Mouse (Mus musculus): ENCODE data around the gene Olfr657. TPM values are rescaled to one million over a fixed set of nuclear protein-coding genes. Genes with fewer than 3 reads are reported as not detected.

Gene Olfr657
- polyA plus RNA-seq, 1 experiment from 2014 or later: not detected

DNA sequence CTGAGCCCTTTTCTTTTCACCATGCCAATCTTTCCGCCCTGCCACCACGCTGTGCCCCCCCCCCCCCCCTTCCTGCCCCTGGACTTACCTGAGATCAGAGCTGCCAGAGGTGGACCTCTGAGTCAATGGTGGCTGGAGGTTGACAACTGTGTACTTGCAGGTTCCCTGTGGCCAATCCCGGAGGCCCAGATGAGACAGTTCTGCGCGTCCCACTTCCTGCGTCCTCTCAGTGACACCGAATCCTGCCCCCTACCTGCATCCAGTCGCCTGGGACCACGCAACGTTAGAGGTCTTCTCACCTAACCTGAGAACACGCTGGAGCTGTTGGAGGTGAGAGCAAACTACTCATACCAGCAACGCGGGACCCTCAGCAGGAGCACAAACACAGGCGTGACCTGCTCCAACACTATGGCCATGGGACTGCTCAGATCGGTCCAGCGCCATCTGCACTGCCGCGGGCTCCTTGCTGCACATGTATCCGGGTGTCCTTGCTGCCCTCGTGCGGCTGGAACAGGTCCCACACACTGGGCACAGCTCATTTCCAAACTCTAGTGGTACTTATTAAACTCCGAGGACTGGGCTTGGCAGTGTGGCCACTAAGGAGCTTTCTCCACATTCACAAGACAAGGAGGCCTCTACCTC is 22.4 kb downstream of the Olfr657 start, which contains the start of gene Olfr658:
TSS of gene Olfr658 (minus strand) at position 465 of the 642 bp plus-strand sequence.
- Histone ChIP-seq H3K27ac (ENCODE audit: low read length) (no peak within 1 kb of the TSS), H3K4me1 (ENCODE audit: control insufficient read depth, insufficient read depth, low read length) (no peaks in the 10 kb centered on the region), H3K36me3 (ENCODE audit: control insufficient read depth, insufficient read depth, low read length) (no peaks in the 10 kb centered on the region), H3K9ac (ENCODE audit: low read length) (no peak within 1 kb of the TSS), H3K4me3 (replicated peaks; ENCODE audit: low read length) (peak within 1 kb of the TSS; percentile 24; the same call in 1 of the 2 replicates), H3K9me3 (replicated peaks; ENCODE audit: control insufficient read depth, low read length) (no peaks in the 10 kb centered on the region), H3K27me3 (ENCODE audit: control insufficient read depth, insufficient read depth, low read length) (no peaks in the 10 kb centered on the region), H3K4me2 (ENCODE audit: low read depth, low read length) (peak within 1 kb of the TSS; percentile 49)
- 22% methylated on average over 22 of the region's 22 CpGs for whole genome bisulfite sequencing
- peak; percentile 68; the same call in 1 of the 2 replicates for ATAC-seq (ENCODE audit: insufficient read depth, low FRiP score)

DNA sequence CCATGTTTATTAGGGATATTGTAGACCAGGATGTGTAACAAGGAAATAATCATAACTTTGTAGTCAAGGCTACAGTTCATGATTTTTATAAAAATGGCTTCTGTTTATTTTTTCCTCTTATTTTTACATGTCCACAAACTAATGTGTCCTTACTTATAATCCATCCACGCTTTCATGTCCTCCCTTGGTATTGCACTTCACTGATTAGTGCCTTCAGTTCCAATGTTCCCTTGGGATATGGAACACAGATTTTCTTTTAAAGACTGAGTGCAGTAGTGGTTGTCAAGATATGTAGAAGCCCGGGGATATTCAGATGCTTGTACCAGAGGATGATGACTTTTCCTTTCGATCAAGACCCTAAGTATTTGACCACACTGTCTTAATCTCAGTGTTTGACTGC is 41.9 kb downstream of the Olfr657 start, which contains the start of gene Olfr659:
TSS of gene Olfr659 (plus strand) at position 301 of the 400 bp plus-strand sequence.
- Histone ChIP-seq H3K4me1 (ENCODE audit: control insufficient read depth, insufficient read depth, low read length) (no peaks in the 10 kb centered on the region), H3K4me3 (replicated peaks; ENCODE audit: low read length) (no peak within 1 kb of the TSS), H3K27me3 (ENCODE audit: control insufficient read depth, insufficient read depth, low read length) (no peaks in the 10 kb centered on the region), H3K9me3 (replicated peaks; ENCODE audit: control insufficient read depth, low read length) (no peaks in the 10 kb centered on the region), H3K9ac (ENCODE audit: low read length) (no peak within 1 kb of the TSS), H3K36me3 (ENCODE audit: control insufficient read depth, insufficient read depth, low read length) (no peaks in the 10 kb centered on the region), H3K4me2 (ENCODE audit: low read depth, low read length) (no peak within 1 kb of the TSS), H3K27ac (ENCODE audit: low read length) (no peak within 1 kb of the TSS)
- WGBS: 80% methylated on average over 3 of the region's 3 CpGs
- no peak for ATAC-seq (ENCODE audit: insufficient read depth, low FRiP score)

DNA sequence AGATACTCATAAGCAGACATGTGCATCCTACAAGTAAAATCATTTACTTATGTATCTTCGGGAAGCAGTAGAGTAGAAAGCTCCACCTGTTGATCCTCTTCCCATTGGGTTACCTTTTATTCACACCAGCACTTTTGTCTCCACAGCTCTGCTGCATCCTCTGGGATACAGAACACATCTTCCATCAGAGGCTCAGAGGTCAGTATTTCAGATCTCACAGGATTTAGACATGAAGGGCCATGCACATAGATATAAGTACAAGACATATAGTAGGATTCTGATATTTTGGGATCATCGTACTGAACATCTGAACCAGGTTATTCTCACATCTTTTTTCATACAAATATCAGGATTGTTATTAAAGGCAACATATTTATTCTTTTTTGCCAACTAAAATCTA is 61.6 kb downstream of the Olfr657 start, which contains the start of gene Olfr661:
TSS of gene Olfr661 (plus strand) at position 301 of the 400 bp plus-strand sequence.
- no peak for ATAC-seq (ENCODE audit: insufficient read depth, low FRiP score)
- no peaks in the 10 kb centered on the region for H3K9me3 ChIP-seq (replicated peaks; ENCODE audit: control insufficient read depth, low read length)
- no peak within 1 kb of the TSS for H3K4me3 ChIP-seq (replicated peaks; ENCODE audit: low read length)
- no peak within 1 kb of the TSS for H3K9ac ChIP-seq (ENCODE audit: low read length)
- H3K27me3 ChIP-seq (ENCODE audit: control insufficient read depth, insufficient read depth, low read length): no peaks in the 10 kb centered on the region
- H3K4me1 ChIP-seq (ENCODE audit: control insufficient read depth, insufficient read depth, low read length): no peaks in the 10 kb centered on the region
- no peak within 1 kb of the TSS for H3K27ac ChIP-seq (ENCODE audit: low read length)
- H3K4me2 ChIP-seq (ENCODE audit: low read depth, low read length): no peak within 1 kb of the TSS
- 91% methylated on average over 2 of the region's 2 CpGs for WGBS
- no peaks in the 10 kb centered on the region for H3K36me3 ChIP-seq (ENCODE audit: control insufficient read depth, insufficient read depth, low read length)

Other genes with a start within 250 kb of the Olfr657 start
- 0.25 and 0.26 TPM in 2 replicates for gene Trim30c, start 224.0 kb upstream of the Olfr657 start, polyA plus RNA-seq (2015; fragmentation: Nextera tagmentation; extraction: Ambion mirVana)
- 1.8 and 2.4 TPM in 2 replicates for gene Trim30a, start 159.6 kb upstream of the Olfr657 start, polyA plus RNA-seq (2015; fragmentation: Nextera tagmentation; extraction: Ambion mirVana)
- gene Trim30d, start 116.9 kb upstream of the Olfr657 start, polyA plus RNA-seq (2015; fragmentation: Nextera tagmentation; extraction: Ambion mirVana): 0.62 and 1.1 TPM in 2 replicates
- not detected in 2 replicates for gene Olfr651, start 74.7 kb upstream of the Olfr657 start, polyA plus RNA-seq (2015; fragmentation: Nextera tagmentation; extraction: Ambion mirVana)
- not detected in 2 replicates for gene Olfr652, start 63.9 kb upstream of the Olfr657 start, polyA plus RNA-seq (2015; fragmentation: Nextera tagmentation; extraction: Ambion mirVana)
- not detected in 2 replicates for gene Olfr653, start 47.5 kb upstream of the Olfr657 start, polyA plus RNA-seq (2015; fragmentation: Nextera tagmentation; extraction: Ambion mirVana)
- not detected in 2 replicates for gene Olfr654, start 37.8 kb upstream of the Olfr657 start, polyA plus RNA-seq (2015; fragmentation: Nextera tagmentation; extraction: Ambion mirVana)
- not detected in 2 replicates for gene Olfr655, start 23.0 kb upstream of the Olfr657 start, polyA plus RNA-seq (2015; fragmentation: Nextera tagmentation; extraction: Ambion mirVana)
- gene Olfr656, start 10.8 kb upstream of the Olfr657 start, polyA plus RNA-seq (2015; fragmentation: Nextera tagmentation; extraction: Ambion mirVana): not detected in 2 replicates
- gene Olfr658, start 22.5 kb downstream of the Olfr657 start, polyA plus RNA-seq (2015; fragmentation: Nextera tagmentation; extraction: Ambion mirVana): not detected in 2 replicates
- gene Olfr659, start 42.0 kb downstream of the Olfr657 start, polyA plus RNA-seq (2015; fragmentation: Nextera tagmentation; extraction: Ambion mirVana): not detected in 2 replicates
- not detected in 2 replicates for gene Olfr661, start 61.7 kb downstream of the Olfr657 start, polyA plus RNA-seq (2015; fragmentation: Nextera tagmentation; extraction: Ambion mirVana)
- gene Usp17le, start 152.7 kb downstream of the Olfr657 start, polyA plus RNA-seq (2015; fragmentation: Nextera tagmentation; extraction: Ambion mirVana): not detected in 2 replicates
- not detected in 2 replicates for gene Usp17lb, start 217.8 kb downstream of the Olfr657 start, polyA plus RNA-seq (2015; fragmentation: Nextera tagmentation; extraction: Ambion mirVana)
- not detected in 2 replicates for gene Usp17la, start 232.2 kb downstream of the Olfr657 start, polyA plus RNA-seq (2015; fragmentation: Nextera tagmentation; extraction: Ambion mirVana)